Mouse (Mus musculus): ENCODE results near the gene Manba. TPM values are rescaled to one million over a fixed set of nuclear protein-coding genes. Genes with fewer than 3 reads are reported as not detected.

Manba gene
- polyA plus RNA-seq, 1 experiment from 2014 or later: 5.6 TPM

- no peaks in the 10 kb centered on the region for H3K9me3 ChIP-seq
- no peak overlapping the region for H3K4me2 ChIP-seq
- H3K4me1 ChIP-seq (replicated peaks): 0 out of 2 replicates have a peak, but pooled peaks cover 2% of the 10 kb centered on the region
- peak; percentile 38; the same call in 1 of the 2 replicates for ATAC-seq (ENCODE audit: low FRiP score)
- no peak overlapping the region for H3K9ac ChIP-seq
- H3K36me3 ChIP-seq: peaks cover 42% of the 10 kb centered on the region
- H3K4me3 ChIP-seq: no peak overlapping the region
- H3K27me3 ChIP-seq: no peaks in the 10 kb centered on the region
- no peak overlapping the region; the same call in 1 of the 2 replicates for H3K27ac ChIP-seq
- 75% methylated on average over 21 of the region's 21 CpGs for WGBS
Observed at GRCm38 (mm10) chr3:135594238-135594917, 109.0 kb downstream of the Manba start.

GRCm38 (mm10) chr3:135597014-135597413, 111.6 kb downstream of the Manba start:
- 62% methylated on average over 4 of the region's 4 CpGs for WGBS
- Histone ChIP-seq H3K4me3 (no peak overlapping the region), H3K4me2 (no peak overlapping the region), H3K4me1 (replicated peaks) (0 out of 2 replicates have a peak, but pooled peaks cover 2% of the 10 kb centered on the region), H3K9me3 (no peaks in the 10 kb centered on the region), H3K27me3 (no peaks in the 10 kb centered on the region), H3K36me3 (peaks cover 46% of the 10 kb centered on the region), H3K27ac (0 out of 2 replicates have a peak overlapping the region, but pooled peaks have one; percentile 9), H3K9ac (no peak overlapping the region)
- no peak for ATAC-seq (ENCODE audit: low FRiP score)

GRCm38 (mm10) chr3:135598355-135598754, 112.9 kb downstream of the Manba start:
- no peaks in the 10 kb centered on the region for H3K27me3 ChIP-seq
- H3K9me3 ChIP-seq: no peaks in the 10 kb centered on the region
- ATAC-seq (ENCODE audit: low FRiP score): no peak
- peaks cover 50% of the 10 kb centered on the region for H3K36me3 ChIP-seq
- H3K9ac ChIP-seq: no peak overlapping the region
- H3K4me3 ChIP-seq: no peak overlapping the region
- 88% methylated on average over 3 of the region's 3 CpGs for WGBS
- H3K27ac ChIP-seq: no peak overlapping the region
- H3K4me2 ChIP-seq: no peak overlapping the region
- 0 out of 2 replicates have a peak, but pooled peaks cover 2% of the 10 kb centered on the region for H3K4me1 ChIP-seq (replicated peaks)

GRCm38 (mm10) chr3:135602731-135603130, 117.3 kb downstream of the Manba start:
- no peaks in the 10 kb centered on the region for H3K27me3 ChIP-seq
- no peak overlapping the region for H3K9ac ChIP-seq
- ATAC-seq (ENCODE audit: low FRiP score): no peak
- no peaks in the 10 kb centered on the region for H3K4me1 ChIP-seq (replicated peaks)
- no peak overlapping the region for H3K27ac ChIP-seq
- H3K9me3 ChIP-seq: no peaks in the 10 kb centered on the region
- H3K4me2 ChIP-seq: no peak overlapping the region
- WGBS: 83% methylated on average over 10 of the region's 10 CpGs
- peaks cover 62% of the 10 kb centered on the region for H3K36me3 ChIP-seq
- no peak overlapping the region for H3K4me3 ChIP-seq

- Histone ChIP-seq H3K4me1 (replicated peaks) (no peaks in the 10 kb centered on the region), H3K9ac (no peak overlapping the region), H3K9me3 (no peaks in the 10 kb centered on the region), H3K4me2 (no peak overlapping the region), H3K4me3 (no peak overlapping the region), H3K36me3 (peaks cover 65% of the 10 kb centered on the region), H3K27me3 (no peaks in the 10 kb centered on the region), H3K27ac (no peak overlapping the region)
- no peak for ATAC-seq (ENCODE audit: low FRiP score)
- WGBS: 91% methylated on average over 10 of the region's 10 CpGs
Observed at GRCm38 (mm10) chr3:135604626-135605417, 119.4 kb downstream of the Manba start.

GRCm38 (mm10) chr3:135605474-135605873, 120.1 kb downstream of the Manba start:
- Histone ChIP-seq H3K9ac (no peak overlapping the region), H3K36me3 (peaks cover 63% of the 10 kb centered on the region)

GRCm38 (mm10) chr3:135606592-135606991, 121.2 kb downstream of the Manba start:
- no peak overlapping the region for H3K4me2 ChIP-seq
- H3K4me3 ChIP-seq: no peak overlapping the region
- H3K9ac ChIP-seq: no peak overlapping the region
- H3K4me1 ChIP-seq (replicated peaks): peaks cover 7% of the 10 kb centered on the region; the same call in 1 of the 2 replicates
- H3K9me3 ChIP-seq: no peaks in the 10 kb centered on the region
- no peaks in the 10 kb centered on the region for H3K27me3 ChIP-seq
- ATAC-seq (ENCODE audit: low FRiP score): no peak
- WGBS: 90% methylated on average over 8 of the region's 8 CpGs
- H3K36me3 ChIP-seq: peaks cover 57% of the 10 kb centered on the region
- H3K27ac ChIP-seq: no peak overlapping the region

More at GRCm38 (mm10) chr3:135605474-135605873, 120.1 kb downstream of the Manba start:
- Histone ChIP-seq H3K9me3 (no peaks in the 10 kb centered on the region), H3K27ac (no peak overlapping the region), H3K4me3 (no peak overlapping the region), H3K4me2 (no peak overlapping the region), H3K4me1 (replicated peaks) (peaks cover 4% of the 10 kb centered on the region; the same call in 1 of the 2 replicates), H3K27me3 (no peaks in the 10 kb centered on the region)
- ATAC-seq (ENCODE audit: low FRiP score): no peak
- 83% methylated on average over 4 of the region's 4 CpGs for WGBS

- Histone ChIP-seq H3K4me3 (no peak overlapping the region), H3K27me3 (no peaks in the 10 kb centered on the region), H3K27ac (no peak overlapping the region), H3K9ac (no peak overlapping the region), H3K4me1 (replicated peaks) (peaks cover 7% of the 10 kb centered on the region; the same call in 1 of the 2 replicates), H3K36me3 (peaks cover 56% of the 10 kb centered on the region), H3K9me3 (no peaks in the 10 kb centered on the region), H3K4me2 (no peak overlapping the region)
- 94% methylated on average over 9 of the region's 9 CpGs for WGBS
- no peak for ATAC-seq (ENCODE audit: low FRiP score)
Observed at GRCm38 (mm10) chr3:135607021-135607420, 121.6 kb downstream of the Manba start.

- no peaks in the 10 kb centered on the region for H3K27me3 ChIP-seq
- peaks cover 56% of the 10 kb centered on the region for H3K36me3 ChIP-seq
- WGBS: 94% methylated on average over 24 of the region's 24 CpGs
- H3K4me3 ChIP-seq: no peak overlapping the region
- H3K4me1 ChIP-seq (replicated peaks): peaks cover 7% of the 10 kb centered on the region; the same call in 1 of the 2 replicates
- no peak overlapping the region for H3K27ac ChIP-seq
- ATAC-seq (ENCODE audit: low FRiP score): no peak
- H3K9ac ChIP-seq: no peak overlapping the region
- H3K9me3 ChIP-seq: no peaks in the 10 kb centered on the region
- no peak overlapping the region for H3K4me2 ChIP-seq
Observed at GRCm38 (mm10) chr3:135607660-135608473, 122.5 kb downstream of the Manba start.

GRCm38 (mm10) chr3:135610221-135610620, 124.8 kb downstream of the Manba start:
- peaks cover 7% of the 10 kb centered on the region; the same call in 1 of the 2 replicates for H3K4me1 ChIP-seq (replicated peaks)
- no peaks in the 10 kb centered on the region for H3K27me3 ChIP-seq
- H3K9ac ChIP-seq: no peak overlapping the region
- H3K9me3 ChIP-seq: no peaks in the 10 kb centered on the region
- 53% methylated on average over 3 of the region's 3 CpGs for WGBS
- H3K4me2 ChIP-seq: no peak overlapping the region
- peaks cover 57% of the 10 kb centered on the region for H3K36me3 ChIP-seq
- peak overlapping the region; percentile 30; the same call in 1 of the 2 replicates for H3K27ac ChIP-seq
- peak; percentile 49; the same call in 1 of the 2 replicates for ATAC-seq (ENCODE audit: low FRiP score)
- no peak overlapping the region for H3K4me3 ChIP-seq

GRCm38 (mm10) chr3:135614376-135614775, 129.0 kb downstream of the Manba start:
- no peak overlapping the region for H3K9ac ChIP-seq
- ATAC-seq (ENCODE audit: low FRiP score): no peak
- no peak overlapping the region for H3K4me3 ChIP-seq
- H3K9me3 ChIP-seq: no peaks in the 10 kb centered on the region
- 87% methylated on average over 3 of the region's 3 CpGs for WGBS
- peaks cover 7% of the 10 kb centered on the region; the same call in 1 of the 2 replicates for H3K4me1 ChIP-seq (replicated peaks)
- no peaks in the 10 kb centered on the region for H3K27me3 ChIP-seq
- H3K36me3 ChIP-seq: peaks cover 68% of the 10 kb centered on the region
- H3K4me2 ChIP-seq: no peak overlapping the region
- no peak overlapping the region for H3K27ac ChIP-seq

- Histone ChIP-seq H3K9ac (no peak overlapping the region), H3K36me3 (peaks cover 62% of the 10 kb centered on the region), H3K4me3 (no peak overlapping the region), H3K4me2 (no peak overlapping the region), H3K27ac (no peak overlapping the region), H3K9me3 (no peaks in the 10 kb centered on the region), H3K4me1 (replicated peaks) (no peaks in the 10 kb centered on the region), H3K27me3 (no peaks in the 10 kb centered on the region)
- no peak for ATAC-seq (ENCODE audit: low FRiP score)
- WGBS: 88% methylated on average over 7 of the region's 7 CpGs
Observed at GRCm38 (mm10) chr3:135616730-135617129, 131.3 kb downstream of the Manba start.

Data from hindbrain, embryonic 13.5 days (tissue).